ENCODE assay signal across 9 mouse cellular contexts in genomic region chr2:153509211-153510029, GRCm38 (mm10). TPM values are rescaled to one million over a fixed set of nuclear protein-coding genes. Genes with fewer than 3 reads are reported as not detected.
A peak's percentile ranks its signal among the peaks of the same experiment; 100 is the strongest.
DNase-seq lines count a peak whose midpoint lies in the region.
"Had no signal": no experiment of that assay in that cellular context is flagged by ENCODE, and none has a peak within 500 bp of the region (broad histone marks: within the 10 kb centered on the region; RNA-seq: fewer than 3 reads in every experiment).

No protein-coding gene starts in this region.

- H3K4me1 ChIP-seq in embryonic facial prominence, embryonic 10.5 days = peaks cover 47% of the 10 kb centered on the region
- peaks cover 37% of the 10 kb centered on the region for H3K4me1 ChIP-seq in limb, embryonic 10.5 days

- H3K9me3 ChIP-seq in embryonic facial prominence, embryonic 10.5 days = no peaks in the 10 kb centered on the region
- H3K9me3 ChIP-seq in limb, embryonic 10.5 days (replicated peaks) = no peaks in the 10 kb centered on the region

- H3K27ac ChIP-seq in embryonic facial prominence, embryonic 10.5 days (replicated peaks) = peak overlapping the region; percentile 74
- H3K27ac ChIP-seq in limb, embryonic 10.5 days = peak overlapping the region; percentile 61; the same call in 1 of the 2 replicates

- 11% methylated on average over 18 of the region's 18 CpGs for WGBS in embryonic facial prominence, embryonic 10.5 days
- WGBS in limb, embryonic 10.5 days = 20% methylated on average over 18 of the region's 18 CpGs

- H3K36me3 ChIP-seq in embryonic facial prominence, embryonic 10.5 days (replicated peaks) = no peaks in the 10 kb centered on the region
- H3K36me3 ChIP-seq in limb, embryonic 10.5 days = no peaks in the 10 kb centered on the region

- peak overlapping the region; percentile 21; the same call in 1 of the 2 replicates for H3K4me3 ChIP-seq in embryonic facial prominence, embryonic 10.5 days
- no peak overlapping the region for H3K4me3 ChIP-seq in limb, embryonic 10.5 days

- DNase-seq in kidney, postnatal 4 days = peak; percentile 49 to 63
- no peak for DNase-seq in kidney, adult 18-20 months
- DNase-seq in adrenal gland, postnatal 25 days = peak; percentile 68
- peak; percentile 54 for DNase-seq in embryonic facial prominence, embryonic 10.5 days (ENCODE audit: low spot score)
- peak; percentile 56 for DNase-seq in limb, embryonic 10.5 days (ENCODE audit: low spot score)
- DNase-seq in retina, embryonic 14.5 days (ENCODE audit: low spot score) = peak; percentile 62
- DNase-seq in spleen, postnatal 36 days (ENCODE audit: low spot score in 2 of 2) = no peak
- no peak for DNase-seq in urinary bladder, postnatal 36 days (ENCODE audit: low spot score in 2 of 2)

- H3K27me3 ChIP-seq in embryonic facial prominence, embryonic 10.5 days (replicated peaks; ENCODE audit: low read depth, poor library complexity, severe bottlenecking) = peaks cover 52% of the 10 kb centered on the region
- peaks cover 33% of the 10 kb centered on the region for H3K27me3 ChIP-seq in limb, embryonic 10.5 days (ENCODE audit: low read depth, poor library complexity, severe bottlenecking)

RNA-seq across cellular contexts. Expression of gene 4930404H24Rik, which starts 16.8 kb away (rescaled TPM):
- not detected in 2 replicates for total RNA-seq in adrenal gland, postnatal 25 days (2021)
- not detected in 2 replicates for polyA plus RNA-seq in embryonic facial prominence, embryonic 10.5 days (2016; fragmentation: Nextera tagmentation; extraction: Ambion mirVana)
- not detected in 2 replicates for polyA plus RNA-seq in limb, embryonic 10.5 days (2016; fragmentation: Nextera tagmentation; extraction: Ambion mirVana)
- total RNA-seq: liver, adult 2 months had no signal
- polyA plus RNA-seq: liver, adult 2 months had no signal

RNA-seq across cellular contexts. Expression of gene Nol4l, which starts 20.4 kb away (rescaled TPM):
- total RNA-seq in adrenal gland, postnatal 25 days (2021) = 12.7 and 16.1 TPM in 2 replicates
- 23.5 and 23.7 TPM in 2 replicates for polyA plus RNA-seq in embryonic facial prominence, embryonic 10.5 days (2016; fragmentation: Nextera tagmentation; extraction: Ambion mirVana)
- 15.8 and 17.2 TPM in 2 replicates for polyA plus RNA-seq in limb, embryonic 10.5 days (2016; fragmentation: Nextera tagmentation; extraction: Ambion mirVana)

Comparison
In these comparisons a context has a peak if more than half of its experiments do, and no peak if none do; other contexts are left out.
1. DNase-seq: peak in kidney, postnatal 4 days (2 of 2), adrenal gland, postnatal 25 days (single experiment), embryonic facial prominence, embryonic 10.5 days (single experiment), limb, embryonic 10.5 days (single experiment) and retina, embryonic 14.5 days (single experiment); none in kidney, adult 18-20 months (single experiment), spleen, postnatal 36 days (0 of 2) and urinary bladder, postnatal 36 days (0 of 2).